In the genomic region with DNA sequence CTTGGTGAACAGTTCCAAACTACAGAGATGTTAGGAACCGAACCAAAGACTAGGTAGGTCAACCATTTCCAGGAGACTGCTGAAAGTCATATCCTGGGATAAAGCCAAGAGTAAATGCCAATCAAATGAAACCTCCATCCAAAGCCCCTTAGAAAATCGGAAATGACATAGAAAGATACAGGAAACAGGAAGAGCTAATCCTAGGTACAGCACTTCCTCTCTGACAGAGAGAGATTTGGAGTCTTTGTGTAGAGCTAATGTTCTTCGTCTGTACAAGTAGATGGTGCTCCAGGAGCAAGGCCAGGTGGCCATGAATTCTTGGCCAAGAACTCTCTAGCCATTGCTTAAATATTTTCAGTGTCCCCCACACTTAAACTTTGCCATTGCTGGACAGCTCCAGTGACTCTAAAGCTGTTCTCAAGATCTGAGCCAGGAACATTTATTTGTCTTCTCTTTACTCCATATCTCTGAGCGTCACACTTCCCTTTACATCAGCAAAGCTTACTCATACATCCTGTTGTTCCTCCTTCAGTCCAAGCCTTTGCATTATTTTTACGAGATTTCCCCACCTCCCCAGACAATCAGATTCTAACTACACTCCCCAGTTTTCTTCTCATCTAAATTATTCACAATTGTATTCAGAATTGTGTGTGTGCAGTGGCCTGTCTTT, we compare ENCODE assay signal across 12 mouse cellular contexts.
DNase-seq lines count a peak whose midpoint lies in the region; ATAC-seq lines count a peak whose summit lies in the region.
"Had no signal": no experiment of that assay in that cellular context is flagged by ENCODE, and none has a peak within 500 bp of the region (broad histone marks: within the 10 kb centered on the region; RNA-seq: fewer than 3 reads in every experiment).

No protein-coding gene starts in this region.

- ATAC-seq in kidney, embryonic 15.5 days (replicated peaks; ENCODE audit: low FRiP score), result no peak
- ATAC-seq in heart, embryonic 12.5 days (ENCODE audit: insufficient number of reproducible peaks, low FRiP score), result peak; percentile 82
- no peak for ATAC-seq in midbrain, embryonic 14.5 days (ENCODE audit: low FRiP score, low TSS enrichment)
- ATAC-seq: midbrain, embryonic 15.5 days had no signal

- DNase-seq in kidney, postnatal 25 days, result no peak
- peak; percentile 20 for DNase-seq in NIH3T3 (ENCODE audit: low read depth)
- peak; percentile 3 for DNase-seq in lung, postnatal 10 days
- no peak for DNase-seq in midbrain, embryonic 14.5 days
- DNase-seq in yolk sac, embryonic 10.5 days (ENCODE audit: low spot score), result no peak
- DNase-seq in adrenal gland, postnatal 10 days, result no peak
- DNase-seq: cerebellum, adult 9-11 months had no signal

- peak overlapping the region; percentile 72 for H3K27ac ChIP-seq in kidney, embryonic 15.5 days
- peak overlapping the region; percentile 76 for H3K27ac ChIP-seq in heart, embryonic 12.5 days (ENCODE audit: poor library complexity, severe bottlenecking)
- no peak overlapping the region for H3K27ac ChIP-seq in midbrain, embryonic 14.5 days (replicated peaks; ENCODE audit: low read depth, low read length)
- H3K27ac ChIP-seq: liver, embryonic 14.5 days; midbrain, embryonic 15.5 days; neural tube, embryonic 15.5 days had no signal

- no peak overlapping the region for H3K4me3 ChIP-seq in kidney, embryonic 15.5 days (replicated peaks)
- H3K4me3 ChIP-seq in heart, embryonic 12.5 days, result no peak overlapping the region
- no peak overlapping the region for H3K4me3 ChIP-seq in midbrain, embryonic 14.5 days (replicated peaks; ENCODE audit: low read depth, low read length)
- H3K4me3 ChIP-seq: midbrain, embryonic 15.5 days; neural tube, embryonic 15.5 days had no signal

- no peaks in the 10 kb centered on the region for H3K27me3 ChIP-seq in kidney, embryonic 15.5 days
- H3K27me3 ChIP-seq in heart, embryonic 12.5 days (replicated peaks), result no peaks in the 10 kb centered on the region
- H3K27me3 ChIP-seq in midbrain, embryonic 14.5 days (ENCODE audit: control insufficient read depth, insufficient read depth, low read length), result no peaks in the 10 kb centered on the region
- H3K27me3 ChIP-seq: midbrain, embryonic 15.5 days; neural tube, embryonic 15.5 days had no signal

- no peaks in the 10 kb centered on the region for H3K4me1 ChIP-seq in kidney, embryonic 15.5 days
- no peaks in the 10 kb centered on the region for H3K4me1 ChIP-seq in heart, embryonic 12.5 days (replicated peaks)
- H3K4me1 ChIP-seq in midbrain, embryonic 14.5 days (ENCODE audit: control insufficient read depth, insufficient read depth, low read length), result no peaks in the 10 kb centered on the region
- H3K4me1 ChIP-seq: midbrain, embryonic 15.5 days; neural tube, embryonic 15.5 days had no signal

- H3K36me3 ChIP-seq in kidney, embryonic 15.5 days, result no peaks in the 10 kb centered on the region
- H3K36me3 ChIP-seq in heart, embryonic 12.5 days, result no peaks in the 10 kb centered on the region
- H3K36me3 ChIP-seq in midbrain, embryonic 14.5 days (ENCODE audit: control insufficient read depth, insufficient read depth, low read length), result no peaks in the 10 kb centered on the region
- H3K36me3 ChIP-seq: midbrain, embryonic 15.5 days; neural tube, embryonic 15.5 days had no signal

- H3K9ac ChIP-seq in kidney, embryonic 15.5 days, result no peak overlapping the region
- H3K9ac ChIP-seq in heart, embryonic 12.5 days, result no peak overlapping the region
- no peak overlapping the region for H3K9ac ChIP-seq in midbrain, embryonic 14.5 days (replicated peaks; ENCODE audit: low read length)
- H3K9ac ChIP-seq: liver, embryonic 14.5 days; midbrain, embryonic 15.5 days; neural tube, embryonic 15.5 days had no signal

- no peak overlapping the region for H3K4me2 ChIP-seq in kidney, embryonic 15.5 days
- H3K4me2 ChIP-seq in heart, embryonic 12.5 days, result no peak overlapping the region
- H3K4me2 ChIP-seq in midbrain, embryonic 14.5 days (ENCODE audit: low read length), result no peak overlapping the region
- H3K4me2 ChIP-seq: midbrain, embryonic 15.5 days; neural tube, embryonic 15.5 days had no signal

- H3K9me3 ChIP-seq in kidney, embryonic 15.5 days (replicated peaks), result no peaks in the 10 kb centered on the region
- no peaks in the 10 kb centered on the region for H3K9me3 ChIP-seq in heart, embryonic 12.5 days (replicated peaks)
- H3K9me3 ChIP-seq in midbrain, embryonic 14.5 days (ENCODE audit: control insufficient read depth, low read length), result no peaks in the 10 kb centered on the region
- H3K9me3 ChIP-seq: midbrain, embryonic 15.5 days; neural tube, embryonic 15.5 days had no signal

- WGBS in kidney, embryonic 15.5 days, result 72% methylated on average over 5 of the region's 5 CpGs
- WGBS in heart, embryonic 12.5 days, result 56% methylated on average over 5 of the region's 5 CpGs
- WGBS in midbrain, embryonic 14.5 days, result 88% methylated on average over 5 of the region's 5 CpGs

Comparison
In these comparisons a context has a peak if more than half of its experiments do, and no peak if none do; other contexts are left out.
1. DNase-seq: peak in NIH3T3 (single experiment) and lung, postnatal 10 days (single experiment); none in kidney, postnatal 25 days (0 of 2), midbrain, embryonic 14.5 days (single experiment), yolk sac, embryonic 10.5 days (single experiment) and adrenal gland, postnatal 10 days (single experiment).